Mouse (Mus musculus) spleen, postnatal 14 days (tissue): ENCODE results near the gene Ift80.
"Not testable (repeated sequence)": the region's sequence is repeated elsewhere in the genome, so short reads cannot be mapped to it uniquely, and the experiment has no call there.

ENCODE experiments used
- DNase-seq, 2 experiments: peaks; one replicate each; pipeline ENCODE4 v3.0.0; 2021 to 2022; ENCODE audit warnings: low spot score in 2 of 2

Ift80 gene

GRCm38 (mm10) chr3:68936709-68937108 lies 67.7 kb downstream of the Ift80 start:
- DNase-seq, result no peak

DNA sequence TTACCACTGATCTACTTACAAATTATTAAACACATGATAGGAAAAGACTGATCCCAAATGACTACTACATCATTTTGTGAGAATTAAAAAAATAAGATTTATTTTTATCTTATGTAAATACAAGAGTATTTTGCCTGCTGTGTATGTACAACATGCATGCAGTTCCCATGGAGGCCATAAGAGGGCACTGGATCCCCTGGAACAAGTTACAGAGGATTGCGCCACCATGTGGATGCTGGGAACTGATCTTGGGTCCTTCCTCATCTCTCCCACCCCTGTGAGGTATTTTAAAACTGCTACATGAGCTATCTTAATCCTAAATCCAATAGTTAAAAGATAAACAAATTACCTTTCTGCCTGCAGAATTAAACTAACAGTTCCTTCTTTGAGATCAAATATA lies 68.9 kb downstream of the Ift80 start:
- peak in 1 of 2 experiments; percentile 28 for DNase-seq

GRCm38 (mm10) chr3:68934259-68934658 lies 70.1 kb downstream of the Ift80 start:
- DNase-seq, result no peak

GRCm38 (mm10) chr3:68928619-68929018 lies 75.8 kb downstream of the Ift80 start:
- DNase-seq, result no peak

GRCm38 (mm10) chr3:68907509-68907908 lies 96.9 kb downstream of the Ift80 start:
- DNase-seq, result no peak

DNA sequence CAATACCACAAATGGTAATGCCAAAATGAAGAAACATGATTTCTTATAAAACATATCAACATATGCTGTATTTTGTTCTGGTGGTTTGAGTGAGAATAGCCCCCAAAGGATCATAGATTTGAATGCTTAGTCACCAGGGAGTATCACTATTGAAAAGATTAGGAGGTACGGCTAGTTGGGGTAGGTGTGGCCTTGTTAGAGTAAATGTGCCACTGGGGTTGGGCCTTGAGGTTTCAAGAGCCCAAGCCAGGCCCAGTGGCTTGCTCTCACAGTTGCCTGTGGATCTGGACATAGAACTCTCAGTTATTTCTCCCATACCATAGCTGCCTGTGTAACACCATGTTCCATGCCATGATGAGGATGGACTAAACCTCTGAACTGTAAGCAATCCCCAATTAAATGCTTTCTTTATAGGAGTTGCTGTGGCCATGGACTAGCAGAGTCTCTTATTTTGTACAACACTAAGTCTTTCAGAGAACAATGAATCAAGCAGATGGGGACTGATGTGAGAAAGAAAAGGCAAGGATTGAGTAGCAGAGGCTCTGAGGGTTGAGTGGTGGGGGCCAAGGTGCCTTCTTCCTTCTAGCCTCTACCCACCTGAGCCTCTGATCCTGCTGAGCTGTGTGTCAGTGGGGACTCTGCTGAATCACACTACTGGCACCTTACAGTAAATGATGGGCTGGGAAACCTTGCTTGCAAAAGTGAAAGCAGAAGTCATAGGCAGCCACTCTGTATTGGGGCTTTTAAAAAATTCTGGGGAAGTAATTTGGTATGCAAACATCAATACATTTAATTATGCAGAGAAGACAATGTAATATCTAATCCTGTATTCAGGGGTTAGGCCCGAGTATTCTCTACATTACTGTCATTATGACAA lies 99.2 kb downstream of the Ift80 start:
- peak in 1 of 2 experiments; percentile 4 for DNase-seq

GRCm38 (mm10) chr3:68902636-68903035 lies 101.7 kb downstream of the Ift80 start:
- not testable (repeated sequence) for DNase-seq

DNA sequence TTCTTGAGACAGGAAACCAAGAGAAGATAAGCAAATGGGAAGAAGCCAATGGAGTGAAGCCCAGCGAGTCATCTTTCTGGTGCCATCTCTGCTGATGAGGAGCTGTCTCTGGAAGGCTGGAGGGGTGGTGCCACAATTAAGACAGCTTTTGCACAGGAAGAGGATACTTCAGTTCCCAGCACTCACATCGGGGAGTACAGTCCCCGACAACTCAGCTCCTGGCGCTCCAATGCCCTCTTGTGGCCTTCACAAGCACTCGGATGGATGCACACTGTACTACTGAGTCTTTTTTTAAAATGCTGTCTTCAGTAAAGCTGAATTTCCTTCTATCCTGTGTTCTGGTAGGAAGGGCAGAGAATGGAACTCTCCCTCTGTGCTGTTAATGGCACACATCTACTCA lies 107.2 kb downstream of the Ift80 start:
- DNase-seq, result no peak

- DNase-seq, result no peak
Measured at GRCm38 (mm10) chr3:68895426-68895825, 108.9 kb downstream of the Ift80 start.

- DNase-seq, result no peak
Measured at GRCm38 (mm10) chr3:68886845-68887244, 117.5 kb downstream of the Ift80 start.

- no peak for DNase-seq
Measured at GRCm38 (mm10) chr3:68874079-68874478, 130.3 kb downstream of the Ift80 start.

DNA sequence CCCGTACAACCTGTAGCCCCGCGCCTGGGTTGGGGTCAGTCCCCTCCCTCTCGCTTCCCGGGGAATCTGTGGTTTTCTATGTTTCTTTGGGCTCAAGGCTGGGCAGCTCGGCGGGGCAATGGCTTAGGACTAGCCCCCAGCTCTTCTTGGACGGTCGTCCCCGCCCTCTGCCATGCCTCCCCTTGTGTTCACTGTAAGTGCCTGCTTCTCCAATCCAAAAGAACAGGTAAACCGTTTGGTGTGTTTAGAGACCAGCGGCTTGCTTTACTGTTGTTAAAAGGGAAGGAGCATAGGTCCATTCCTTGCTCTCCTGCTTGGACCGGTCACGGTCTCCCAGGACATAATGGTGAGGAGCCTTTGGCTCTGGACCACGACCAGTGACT lies 133.8 kb downstream of the Ift80 start:
- DNase-seq, result no peak

DNA sequence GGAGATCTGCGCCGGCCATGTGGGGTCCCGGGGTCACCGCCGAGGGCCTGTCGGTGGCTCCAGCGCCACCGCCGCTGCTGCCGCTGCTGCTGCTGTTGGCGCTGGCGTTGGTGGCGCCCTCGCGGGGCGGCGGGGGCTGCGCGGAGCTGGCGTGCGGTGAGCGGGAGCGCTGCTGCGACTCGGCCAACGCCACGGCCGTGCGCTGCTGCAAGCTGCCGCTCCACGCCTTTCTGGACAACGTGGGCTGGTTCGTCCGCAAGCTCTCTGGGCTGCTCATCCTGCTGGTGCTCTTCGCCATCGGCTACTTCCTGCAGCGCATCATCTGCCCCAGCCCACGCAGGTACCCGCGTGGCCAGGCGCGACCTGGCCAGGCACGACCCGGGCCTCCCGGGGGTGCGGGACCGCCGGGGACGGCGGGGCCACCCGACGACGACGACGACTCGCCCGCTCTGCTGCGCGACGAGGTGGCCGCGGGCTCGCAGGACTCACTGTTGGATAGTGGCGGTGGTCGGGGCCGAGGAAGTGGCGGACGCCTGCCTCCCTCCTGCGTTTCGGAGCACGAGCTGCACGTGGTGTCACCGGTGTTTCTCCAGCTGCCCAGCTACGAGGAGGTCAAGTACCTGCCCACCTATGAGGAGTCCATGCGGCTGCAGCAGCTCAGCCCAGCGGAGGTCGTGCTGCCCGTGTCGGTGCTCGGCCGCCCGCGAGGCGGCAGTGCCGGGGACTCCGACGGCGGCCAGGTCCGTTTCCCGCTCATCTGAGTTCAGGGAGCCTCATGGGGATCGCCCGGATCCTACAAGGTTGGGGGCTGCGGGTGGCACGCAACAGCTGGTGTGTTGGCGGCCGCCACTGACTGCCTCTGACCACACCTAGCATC lies 134.4 kb downstream of the Ift80 start:
- no peak for DNase-seq

DNA sequence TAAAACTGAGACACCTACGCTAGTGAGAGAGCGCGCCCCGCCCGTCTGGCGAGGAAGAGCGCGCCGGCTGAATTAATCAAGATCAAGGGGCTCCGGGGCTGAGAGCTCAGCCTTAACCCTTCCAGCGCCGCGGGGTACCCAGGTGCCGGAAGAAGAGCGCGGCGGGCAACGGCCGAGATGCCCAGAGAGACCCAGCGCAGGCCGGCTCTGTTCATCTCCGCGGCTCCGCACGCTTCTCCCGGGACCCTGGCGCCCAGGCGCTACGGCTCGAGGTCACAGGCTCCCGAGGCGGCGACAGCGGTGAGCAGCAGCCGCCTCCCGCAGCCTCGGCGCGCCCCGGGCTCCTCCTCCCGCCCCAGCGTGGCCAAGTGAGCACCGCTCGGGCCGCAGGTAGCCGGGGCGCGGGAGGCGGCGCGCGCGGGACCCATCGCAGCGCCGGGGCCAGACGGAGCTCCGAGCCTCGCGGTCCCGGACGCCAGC lies 135.1 kb downstream of the Ift80 start, which contains the start of gene 1110032F04Rik:
TSS of gene 1110032F04Rik (plus strand) at position 376 of the 480 bp plus-strand sequence.
- peak; percentile 4 to 9 for DNase-seq

GRCm38 (mm10) chr3:68852414-68852813 lies 152.0 kb downstream of the Ift80 start:
- no peak for DNase-seq

- DNase-seq, result no peak
Measured at GRCm38 (mm10) chr3:68848323-68848722, 156.0 kb downstream of the Ift80 start.

DNA sequence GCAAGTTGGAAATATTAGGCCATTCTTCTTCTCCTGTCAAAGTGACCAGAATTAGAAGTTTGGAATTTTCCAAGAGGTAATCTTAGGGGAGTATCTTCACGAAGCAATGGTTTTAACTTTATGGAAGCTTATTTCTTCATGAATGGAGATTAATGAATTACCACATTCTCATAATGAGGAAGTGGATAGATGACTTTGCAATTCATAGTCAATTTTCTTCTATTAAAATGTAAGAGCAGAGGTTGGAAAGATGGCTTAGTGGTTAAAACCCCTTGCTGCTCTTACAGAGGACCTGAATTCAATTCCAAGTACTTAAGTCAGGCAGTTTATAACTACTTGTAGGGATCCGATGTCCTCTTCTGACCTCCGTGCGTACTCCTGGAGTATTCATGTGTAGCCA lies 160.3 kb downstream of the Ift80 start:
- no peak for DNase-seq
